Mouse (Mus musculus): ENCODE data around the gene Kiss1r.
"Not testable (repeated sequence)": the region's sequence is repeated elsewhere in the genome, so short reads cannot be mapped to it uniquely, and the experiment has no call there.

Gene Kiss1r

GRCm38 (mm10) chr10:79937775-79938526 is 21.2 kb downstream of the Kiss1r start:
- DNase-seq (ENCODE audit: low read depth, low spot score) = no peak

- no peak for DNase-seq (ENCODE audit: low read depth, low spot score)
Observed at GRCm38 (mm10) chr10:79940749-79941148, 24.0 kb downstream of the Kiss1r start.

- DNase-seq (ENCODE audit: low read depth, low spot score) = no peak
Observed at GRCm38 (mm10) chr10:79942988-79943387, 26.2 kb downstream of the Kiss1r start.

- no peak for DNase-seq (ENCODE audit: low read depth, low spot score)
Observed at GRCm38 (mm10) chr10:79943471-79943901, 26.7 kb downstream of the Kiss1r start.

- no peak for DNase-seq (ENCODE audit: low read depth, low spot score)
Observed at GRCm38 (mm10) chr10:79945507-79946234, 28.9 kb downstream of the Kiss1r start.

- no peak for DNase-seq (ENCODE audit: low read depth, low spot score)
Observed at GRCm38 (mm10) chr10:79946752-79947322, 30.1 kb downstream of the Kiss1r start.

- no peak for DNase-seq (ENCODE audit: low read depth, low spot score)
Observed at GRCm38 (mm10) chr10:79947502-79947901, 30.7 kb downstream of the Kiss1r start.

GRCm38 (mm10) chr10:79949873-79950272 is 33.1 kb downstream of the Kiss1r start:
- DNase-seq (ENCODE audit: low read depth, low spot score) = no peak

- DNase-seq (ENCODE audit: low read depth, low spot score) = no peak
Observed at GRCm38 (mm10) chr10:79950661-79951060, 33.9 kb downstream of the Kiss1r start.

- DNase-seq (ENCODE audit: low read depth, low spot score) = no peak
Observed at GRCm38 (mm10) chr10:79953946-79954345, 37.2 kb downstream of the Kiss1r start.

- no peak for DNase-seq (ENCODE audit: low read depth, low spot score)
Observed at GRCm38 (mm10) chr10:79955691-79956090, 38.9 kb downstream of the Kiss1r start.

GRCm38 (mm10) chr10:79956643-79957154 is 39.9 kb downstream of the Kiss1r start:
- DNase-seq (ENCODE audit: low read depth, low spot score) = no peak

- no peak for DNase-seq (ENCODE audit: low read depth, low spot score)
Observed at GRCm38 (mm10) chr10:79958140-79958816, 41.5 kb downstream of the Kiss1r start.

- DNase-seq (ENCODE audit: low read depth, low spot score) = not testable (repeated sequence)
Observed at GRCm38 (mm10) chr10:79959412-79959811, 42.6 kb downstream of the Kiss1r start.

- peak; percentile 100 for DNase-seq (ENCODE audit: low read depth, low spot score)
Observed at GRCm38 (mm10) chr10:79959847-79960601, 43.3 kb downstream of the Kiss1r start, which contains the start of gene Wdr18. Gene Wdr18, plus strand, starts transcription at chr10:79960152.

GRCm38 (mm10) chr10:79960671-79961294 is 44.0 kb downstream of the Kiss1r start:
- DNase-seq (ENCODE audit: low read depth, low spot score) = no peak

GRCm38 (mm10) chr10:79964727-79965126 is 48.0 kb downstream of the Kiss1r start:
- DNase-seq (ENCODE audit: low read depth, low spot score) = no peak

- no peak for DNase-seq (ENCODE audit: low read depth, low spot score)
Observed at GRCm38 (mm10) chr10:79965325-79965724, 48.6 kb downstream of the Kiss1r start.

- no peak for DNase-seq (ENCODE audit: low read depth, low spot score)
Observed at GRCm38 (mm10) chr10:79966886-79967400, 50.2 kb downstream of the Kiss1r start.

GRCm38 (mm10) chr10:79968181-79968580 is 51.4 kb downstream of the Kiss1r start:
- no peak for DNase-seq (ENCODE audit: low read depth, low spot score)
